Mouse (Mus musculus) limb, embryonic 13.5 days (tissue): ENCODE data around the gene Gm14226. TPM values are rescaled to one million over a fixed set of nuclear protein-coding genes. Genes with fewer than 3 reads are reported as not detected.
"Not testable (repeated sequence)": the region's sequence is repeated elsewhere in the genome, so short reads cannot be mapped to it uniquely, and the experiment has no call there.

ENCODE experiments used
- ATAC-seq: fragments of 200-750 bp; cut with Nextera tagmentation; 2 replicates; pipeline ENCODE4 v1.8.0; 2017; ENCODE audit warnings: low read depth, moderate number of reproducible peaks, moderate TSS enrichment; ENCODE audit not compliant: low FRiP score
- H3K27ac ChIP-seq: fragments of 300-500 bp; sonication (generic); 2 replicates; pipeline ENCODE4 v1.5.1; 2015; ENCODE audit warnings: inconsistent platforms, mild to moderate bottlenecking, moderate library complexity
- H3K27me3 ChIP-seq: fragments of 300-500 bp; sonication (generic); 2 replicates; pipeline ENCODE4 v1.6.1; 2015; ENCODE audit warnings: mild to moderate bottlenecking, inconsistent platforms
- H3K36me3 ChIP-seq: fragments of 300-500 bp; sonication (generic); 2 replicates; pipeline ENCODE4 v1.6.1; 2015; ENCODE audit warnings: inconsistent platforms, mild to moderate bottlenecking, moderate library complexity
- H3K4me1 ChIP-seq: fragments of 300-500 bp; sonication (generic); 2 replicates; pipeline ENCODE4 v1.6.1; 2015; ENCODE audit warnings: inconsistent platforms
- H3K4me2 ChIP-seq: fragments of 300-500 bp; sonication (generic); replicated peaks from 2 replicates; pipeline ENCODE4 v1.6.1; 2015; ENCODE audit warnings: inconsistent platforms, mild to moderate bottlenecking, moderate library complexity
- H3K4me3 ChIP-seq: fragments of 300-500 bp; sonication (generic); 2 replicates; pipeline ENCODE4 v1.5.1; 2015; ENCODE audit warnings: moderate library complexity, mild to moderate bottlenecking, inconsistent platforms
- H3K9ac ChIP-seq: fragments of 300-500 bp; sonication (generic); 2 replicates; pipeline ENCODE4 v1.6.1; 2015; ENCODE audit warnings: mild to moderate bottlenecking, inconsistent platforms
- H3K9me3 ChIP-seq: fragments of 300-500 bp; sonication (generic); 2 replicates; pipeline ENCODE4 v1.6.1; 2016; ENCODE audit warnings: inconsistent platforms
- WGBS: fragments of 180-500 bp; shearing (Covaris S2); methylation state at CpG from one replicate; pipeline ENCODE4 v1.1.7; 2015; 5-methylcytosine and 5-hydroxymethylcytosine counted together
- polyA plus RNA-seq: library from polyadenylated mRNA; unstranded; fragments of >200 nt; fragmentation: Nextera tagmentation; extraction: Ambion mirVana; gene quantifications from 2 replicates; pipeline ENCODE4 v1.2.1, GENCODE M21; 2015

Gene Gm14226
- 3.6 and 4.1 TPM in 2 replicates for polyA plus RNA-seq

GRCm38 (mm10) chr2:155018251-155018755 lies at the start of gene Gm14226:
Gm14226 (plus strand) TSS chr2:155018266.
- not testable (repeated sequence) for H3K4me1 ChIP-seq, ATAC-seq, H3K9me3 ChIP-seq, H3K36me3 ChIP-seq, H3K27me3 ChIP-seq
- H3K4me2 ChIP-seq: peak within 1 kb of the TSS; percentile 91
- H3K4me3 ChIP-seq: peak within 1 kb of the TSS; percentile 47
- WGBS: 3% methylated on average over 24 of the region's 26 CpGs
- H3K9ac ChIP-seq: peak within 1 kb of the TSS; percentile 74
- H3K27ac ChIP-seq: peak within 1 kb of the TSS; percentile 90

GRCm38 (mm10) chr2:154969740-154970397 lies 48.2 kb upstream of the Gm14226 start:
- not testable (repeated sequence) for H3K36me3 ChIP-seq, H3K9ac ChIP-seq, H3K9me3 ChIP-seq, H3K27ac ChIP-seq, H3K4me3 ChIP-seq, H3K4me2 ChIP-seq, H3K27me3 ChIP-seq, ATAC-seq
- 67% methylated on average over 14 of the region's 14 CpGs for WGBS
- H3K4me1 ChIP-seq: peaks cover 37% of the 10 kb centered on the region

DNA sequence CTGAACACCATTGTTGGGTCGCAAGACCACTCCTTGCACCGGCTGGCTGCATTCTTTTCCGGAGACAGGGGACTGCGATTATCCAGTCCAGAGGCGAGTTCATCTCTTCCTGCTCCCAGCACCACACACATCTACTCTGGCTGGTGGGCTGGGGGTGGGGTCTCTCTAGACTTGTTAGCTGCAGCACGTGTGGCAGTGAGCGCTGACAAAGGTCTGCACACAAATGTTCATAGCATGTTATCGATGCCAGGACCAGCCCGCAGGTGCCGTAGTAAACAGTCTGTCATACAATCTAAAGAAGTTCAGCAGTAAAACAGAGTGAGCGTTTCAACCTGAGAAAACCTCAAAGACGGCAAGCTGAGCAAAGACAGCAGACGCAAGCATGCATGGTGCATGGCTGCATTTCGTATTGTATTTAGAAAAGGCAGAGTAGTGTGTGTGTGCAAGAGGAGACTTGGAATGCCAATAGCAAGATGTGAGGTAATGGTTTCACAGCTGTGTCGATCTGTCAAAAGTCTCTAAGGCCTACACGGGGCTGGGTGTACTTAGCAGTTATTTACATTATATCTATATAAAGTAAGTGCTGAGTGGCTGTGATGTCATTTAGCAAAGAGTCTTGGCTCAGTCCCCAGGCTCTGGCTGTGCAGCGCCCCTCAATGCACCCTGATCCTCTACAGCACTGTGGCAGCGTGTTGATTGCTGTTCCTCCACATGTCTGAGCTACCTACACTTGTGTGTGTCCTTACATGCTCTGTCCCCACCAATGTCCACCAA lies 46.0 kb upstream of the Gm14226 start:
- H3K27ac ChIP-seq: peak overlapping the region; percentile 52; the same call in 1 of the 2 replicates
- H3K9me3 ChIP-seq: no peaks in the 10 kb centered on the region
- H3K9ac ChIP-seq: peak overlapping the region; percentile 45; the same call in 1 of the 2 replicates
- peak; percentile 87 for ATAC-seq
- H3K4me3 ChIP-seq: peak overlapping the region; percentile 11
- peaks cover 37% of the 10 kb centered on the region for H3K4me1 ChIP-seq
- 20% methylated on average over 18 of the region's 18 CpGs for WGBS
- H3K4me2 ChIP-seq: peak overlapping the region; percentile 51
- peaks cover 7% of the 10 kb centered on the region for H3K27me3 ChIP-seq
- H3K36me3 ChIP-seq: no peaks in the 10 kb centered on the region

GRCm38 (mm10) chr2:154972981-154973380 lies 45.1 kb upstream of the Gm14226 start:
- WGBS: 20% methylated on average over 5 of the region's 5 CpGs
- H3K4me3 ChIP-seq: no peak overlapping the region
- H3K36me3 ChIP-seq: no peaks in the 10 kb centered on the region
- no peak for ATAC-seq
- no peak overlapping the region for H3K9ac ChIP-seq
- H3K27ac ChIP-seq: no peak overlapping the region
- H3K27me3 ChIP-seq: peaks cover 2% of the 10 kb centered on the region
- H3K4me1 ChIP-seq: peaks cover 31% of the 10 kb centered on the region
- H3K4me2 ChIP-seq: no peak overlapping the region
- no peaks in the 10 kb centered on the region for H3K9me3 ChIP-seq

- WGBS: 71% methylated on average over 1 of the region's 1 CpGs
- Histone ChIP-seq H3K27ac (no peak overlapping the region), H3K4me1 (no peaks in the 10 kb centered on the region; the same call in 1 of the 2 replicates), H3K9ac (no peak overlapping the region), H3K36me3 (no peaks in the 10 kb centered on the region), H3K4me2 (no peak overlapping the region), H3K4me3 (no peak overlapping the region), H3K27me3 (no peaks in the 10 kb centered on the region), H3K9me3 (no peaks in the 10 kb centered on the region)
- ATAC-seq: no peak
Observed at GRCm38 (mm10) chr2:154986609-154987008, 31.5 kb upstream of the Gm14226 start.

- ATAC-seq: no peak
- H3K4me2 ChIP-seq: no peak overlapping the region
- 81% methylated on average over 8 of the region's 8 CpGs for WGBS
Observed at GRCm38 (mm10) chr2:154991411-154991810, 26.7 kb upstream of the Gm14226 start.

DNA sequence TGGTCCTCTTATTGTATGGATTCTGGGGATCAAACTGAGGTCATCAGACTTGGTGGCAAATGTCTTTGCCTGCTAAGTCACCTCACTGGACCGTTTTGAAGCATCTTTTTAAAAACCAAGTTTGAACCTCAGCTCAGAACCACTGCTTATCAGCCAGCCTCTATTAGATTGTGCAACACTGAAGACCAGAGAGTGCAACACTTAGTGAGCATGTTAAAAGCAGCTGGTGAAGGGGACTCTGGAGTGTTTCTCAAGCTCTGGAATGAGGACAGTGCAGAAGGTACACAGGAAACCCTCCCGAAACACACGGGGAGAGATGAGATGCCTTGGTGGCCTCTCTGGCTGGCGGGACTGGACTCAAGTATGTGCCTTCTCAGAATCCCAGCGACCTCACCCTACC lies 26.0 kb upstream of the Gm14226 start:
- H3K4me2 ChIP-seq: no peak overlapping the region
- WGBS: 84% methylated on average over 5 of the region's 5 CpGs
- no peak for ATAC-seq

More at GRCm38 (mm10) chr2:154991411-154991810, 26.7 kb upstream of the Gm14226 start:
- Histone ChIP-seq H3K4me3 (no peak overlapping the region), H3K9me3 (no peaks in the 10 kb centered on the region), H3K27me3 (no peaks in the 10 kb centered on the region), H3K27ac (no peak overlapping the region), H3K36me3 (no peaks in the 10 kb centered on the region), H3K9ac (no peak overlapping the region), H3K4me1 (no peaks in the 10 kb centered on the region; the same call in 1 of the 2 replicates)

GRCm38 (mm10) chr2:155005491-155005890 lies 12.6 kb upstream of the Gm14226 start:
- 0 out of 2 replicates have a peak, but pooled peaks cover 4% of the 10 kb centered on the region for H3K9me3 ChIP-seq
- no peak for ATAC-seq
- 91% methylated on average over 11 of the region's 11 CpGs for WGBS
- H3K4me1 ChIP-seq: peaks cover 4% of the 10 kb centered on the region; the same call in 1 of the 2 replicates
- no peak overlapping the region for H3K4me3 ChIP-seq
- no peaks in the 10 kb centered on the region for H3K36me3 ChIP-seq
- H3K27ac ChIP-seq: no peak overlapping the region
- H3K27me3 ChIP-seq: no peaks in the 10 kb centered on the region
- no peak overlapping the region for H3K9ac ChIP-seq
- H3K4me2 ChIP-seq: no peak overlapping the region

More for the DNA sequence above, 26.0 kb upstream of the Gm14226 start:
- H3K4me3 ChIP-seq: no peak overlapping the region
- no peak overlapping the region for H3K27ac ChIP-seq
- no peaks in the 10 kb centered on the region for H3K9me3 ChIP-seq
- H3K27me3 ChIP-seq: no peaks in the 10 kb centered on the region
- H3K9ac ChIP-seq: no peak overlapping the region
- H3K36me3 ChIP-seq: no peaks in the 10 kb centered on the region
- H3K4me1 ChIP-seq: no peaks in the 10 kb centered on the region; the same call in 1 of the 2 replicates

GRCm38 (mm10) chr2:155011086-155011656 lies 6.9 kb upstream of the Gm14226 start:
- 0 out of 2 replicates have a peak, but pooled peaks cover 4% of the 10 kb centered on the region for H3K9me3 ChIP-seq
- 45% methylated on average over 3 of the region's 3 CpGs for WGBS

GRCm38 (mm10) chr2:155012991-155013390 lies 5.1 kb upstream of the Gm14226 start:
- Histone ChIP-seq H3K9me3 (no peaks in the 10 kb centered on the region), H3K27ac (no peak overlapping the region), H3K4me3 (no peak overlapping the region), H3K4me1 (no peaks in the 10 kb centered on the region), H3K9ac (no peak overlapping the region), H3K27me3 (0 out of 2 replicates have a peak, but pooled peaks cover 3% of the 10 kb centered on the region), H3K36me3 (no peaks in the 10 kb centered on the region), H3K4me2 (no peak overlapping the region)
- WGBS: 72% methylated on average over 6 of the region's 6 CpGs
- ATAC-seq: no peak

More at GRCm38 (mm10) chr2:155011086-155011656, 6.9 kb upstream of the Gm14226 start:
- Histone ChIP-seq H3K4me3 (no peak overlapping the region), H3K27ac (no peak overlapping the region), H3K36me3 (no peaks in the 10 kb centered on the region), H3K27me3 (0 out of 2 replicates have a peak, but pooled peaks cover 3% of the 10 kb centered on the region), H3K4me1 (no peaks in the 10 kb centered on the region), H3K9ac (no peak overlapping the region), H3K4me2 (no peak overlapping the region)
- ATAC-seq: no peak

- not testable (repeated sequence) for H3K27me3 ChIP-seq, ATAC-seq
- 37% methylated on average over 8 of the region's 9 CpGs for WGBS
Observed at GRCm38 (mm10) chr2:155016751-155017150, 1.3 kb upstream of the Gm14226 start.

More at GRCm38 (mm10) chr2:155016751-155017150, 1.3 kb upstream of the Gm14226 start:
- H3K4me1 ChIP-seq, H3K4me2 ChIP-seq, H3K36me3 ChIP-seq, H3K27ac ChIP-seq, H3K4me3 ChIP-seq, H3K9me3 ChIP-seq, H3K9ac ChIP-seq: not testable (repeated sequence)
